Mouse (Mus musculus): Measurements from ENCODE around the gene Prr36. TPM values are rescaled to one million over a fixed set of nuclear protein-coding genes. Genes with fewer than 3 reads are reported as not detected.

The Prr36 gene
- total RNA-seq, 2 experiments from 2014 or later: 0.09 TPM; not detected in 1

Other genes with a start within 250 kb of the Prr36 start
- 2.3 and 7.1 TPM in 2 replicates for gene Cd209f, start 111.6 kb downstream of the Prr36 start, total RNA-seq (2015; ENCODE audit: low replicate concordance)
- gene Cd209f, start 111.6 kb downstream of the Prr36 start, total RNA-seq (2017; ENCODE audit: low replicate concordance): 1.4 and 3.4 TPM in 2 replicates
- gene Cd209g, start 83.4 kb downstream of the Prr36 start, total RNA-seq (2015; ENCODE audit: low replicate concordance): 3.1 TPM in 1 of 2 replicates, not detected in the other
- 0.56 and 0.85 TPM in 2 replicates for gene Cd209g, start 83.4 kb downstream of the Prr36 start, total RNA-seq (2017; ENCODE audit: low replicate concordance)
- 0.38 and 4.0 TPM in 2 replicates for gene Evi5l, start 50.9 kb downstream of the Prr36 start, total RNA-seq (2015; ENCODE audit: low replicate concordance)
- 3.6 and 4.2 TPM in 2 replicates for gene Evi5l, start 50.9 kb downstream of the Prr36 start, total RNA-seq (2017; ENCODE audit: low replicate concordance)
- gene Lrrc8e, start 9.4 kb upstream of the Prr36 start, total RNA-seq (2015; ENCODE audit: low replicate concordance): not detected in 2 replicates
- gene Lrrc8e, start 9.4 kb upstream of the Prr36 start, total RNA-seq (2017; ENCODE audit: low replicate concordance): not detected in 2 replicates
- gene Map2k7, start 21.3 kb upstream of the Prr36 start, total RNA-seq (2015; ENCODE audit: low replicate concordance): 16.3 and 22.4 TPM in 2 replicates
- 6.6 and 8.6 TPM in 2 replicates for gene Map2k7, start 21.3 kb upstream of the Prr36 start, total RNA-seq (2017; ENCODE audit: low replicate concordance)
- gene Gm49320, start 21.4 kb upstream of the Prr36 start, total RNA-seq (2015; ENCODE audit: low replicate concordance): 0.84 TPM in 1 of 2 replicates, not detected in the other
- gene Gm49320, start 21.4 kb upstream of the Prr36 start, total RNA-seq (2017; ENCODE audit: low replicate concordance): not detected in 2 replicates
- 6.1 TPM in 1 of 2 replicates, not detected in the other for gene Tgfbr3l, start 30.8 kb upstream of the Prr36 start, total RNA-seq (2015; ENCODE audit: low replicate concordance)
- gene Tgfbr3l, start 30.8 kb upstream of the Prr36 start, total RNA-seq (2017; ENCODE audit: low replicate concordance): 0.43 TPM in 1 of 2 replicates, not detected in the other
- 6.3 and 13.8 TPM in 2 replicates for gene Snapc2, start 35.6 kb upstream of the Prr36 start, total RNA-seq (2015; ENCODE audit: low replicate concordance)
- 0.68 and 0.84 TPM in 2 replicates for gene Snapc2, start 35.6 kb upstream of the Prr36 start, total RNA-seq (2017; ENCODE audit: low replicate concordance)
- not detected in 2 replicates for gene Ctxn1, start 41.8 kb upstream of the Prr36 start, total RNA-seq (2015; ENCODE audit: low replicate concordance)
- gene Ctxn1, start 41.8 kb upstream of the Prr36 start, total RNA-seq (2017; ENCODE audit: low replicate concordance): 0.34 TPM in 1 of 2 replicates, not detected in the other
- gene Timm44, start 58.5 kb upstream of the Prr36 start, total RNA-seq (2015; ENCODE audit: low replicate concordance): 11.7 and 24.2 TPM in 2 replicates
- gene Timm44, start 58.5 kb upstream of the Prr36 start, total RNA-seq (2017; ENCODE audit: low replicate concordance): 19.4 and 31.6 TPM in 2 replicates
- 14.4 and 15.9 TPM in 2 replicates for gene Ccl25, start 107.8 kb upstream of the Prr36 start, total RNA-seq (2015; ENCODE audit: low replicate concordance)
- gene Ccl25, start 107.8 kb upstream of the Prr36 start, total RNA-seq (2017; ENCODE audit: low replicate concordance): 7.4 and 12.0 TPM in 2 replicates
- gene Elavl1, start 108.0 kb upstream of the Prr36 start, total RNA-seq (2015; ENCODE audit: low replicate concordance): 22.3 and 28.2 TPM in 2 replicates
- gene Elavl1, start 108.0 kb upstream of the Prr36 start, total RNA-seq (2017; ENCODE audit: low replicate concordance): 17.0 and 26.2 TPM in 2 replicates

Measured in erythroblast, adult 5-6 weeks (primary cell).